Mouse (Mus musculus) C2C12 (cell line): ENCODE results near the gene Scfd2. TPM values are rescaled to one million over a fixed set of nuclear protein-coding genes. Genes with fewer than 3 reads are reported as not detected.

Source experiments
- H3K27me3 ChIP-seq: one replicate; pipeline ENCODE4 v1.6.1; 2011; ENCODE audit not compliant: control insufficient read depth, insufficient read depth, insufficient read length
- H3K36me3 ChIP-seq: one replicate; pipeline ENCODE4 v1.6.1; 2011; ENCODE audit not compliant: control insufficient read depth, insufficient read depth
- H3K4me3 ChIP-seq: one replicate; pipeline ENCODE4 v1.5.1; 2011; ENCODE audit warnings: mild to moderate bottlenecking, control low read depth; ENCODE audit not compliant: poor library complexity, insufficient read depth, severe bottlenecking
- H3K79me2 ChIP-seq: one replicate; pipeline ENCODE4 v1.6.1; 2011; ENCODE audit not compliant: control insufficient read depth, insufficient read depth
- H3K79me3 ChIP-seq: one replicate; pipeline ENCODE4 v1.6.1; 2011; ENCODE audit warnings: low read depth, control low read depth
- H3ac ChIP-seq: one replicate; pipeline ENCODE3; 2011; ENCODE audit warnings: low read depth; ENCODE audit not compliant: control insufficient read depth, insufficient read length
- CEBPB ChIP-seq: IDR thresholded peaks from one replicate; pipeline ENCODE4 v1.6.1; 2011; ENCODE audit warnings: low read depth, mild to moderate bottlenecking, control low read depth, moderate library complexity
- CTCF ChIP-seq: IDR thresholded peaks from one replicate; pipeline ENCODE4 v1.5.1; 2011; ENCODE audit not compliant: control insufficient read depth, insufficient read depth, insufficient read length
- FOSL1 ChIP-seq: IDR thresholded peaks from one replicate; pipeline ENCODE4 v1.8.0; 2011; ENCODE audit warnings: mild to moderate bottlenecking, low read length; ENCODE audit not compliant: poor library complexity, insufficient read depth, severe bottlenecking
- MAX ChIP-seq: IDR thresholded peaks from one replicate; pipeline ENCODE4 v1.6.1; 2011; ENCODE audit warnings: mild to moderate bottlenecking, control low read depth
- MYOD1 ChIP-seq: IDR thresholded peaks from one replicate; pipeline ENCODE4 v1.6.1; 2011; ENCODE audit warnings: low read depth; ENCODE audit not compliant: control insufficient read depth, insufficient read length
- MYOG ChIP-seq: IDR thresholded peaks from one replicate; pipeline ENCODE4 v1.6.1; 2011; ENCODE audit not compliant: control insufficient read depth, insufficient read length; ENCODE audit errors: extremely low read depth
- USF1 ChIP-seq: IDR thresholded peaks from one replicate; pipeline ENCODE4 v1.6.1; 2011; ENCODE audit warnings: low read depth, mild to moderate bottlenecking, control low read depth, moderate library complexity
- polyA plus RNA-seq: library from polyadenylated mRNA; unstranded; fragments of >200 nt; fragmentation: generic; extraction: Trizol; gene quantifications from one replicate; pipeline ENCODE4 v1.2.1, GENCODE M21; 2012; ENCODE audit warnings: missing spikeins

Gene Scfd2
- polyA plus RNA-seq, 1 experiment: 5.8 TPM

- no peaks in the 10 kb centered on the region for H3K79me2 ChIP-seq
- H3ac ChIP-seq: no peak overlapping the region
- no peak overlapping the region for H3K4me3 ChIP-seq
- H3K36me3 ChIP-seq: no peaks in the 10 kb centered on the region
- no peaks in the 10 kb centered on the region for H3K79me3 ChIP-seq
- TF ChIP-seq MYOD1 (no peak), CTCF (no peak), MYOG (no peak), MAX (no peak), USF1 (no peak), CEBPB (no peak), FOSL1 (no peak)
- H3K27me3 ChIP-seq: no peaks in the 10 kb centered on the region
These were observed 367.0 kb downstream of the Scfd2 start for GRCm38 (mm10) chr5:74164547-74164946.

GRCm38 (mm10) chr5:74163141-74163540, 368.4 kb downstream of the Scfd2 start:
- H3K4me3 ChIP-seq: no peak overlapping the region
- no peak for TF ChIP-seq MYOD1
- TF ChIP-seq USF1: no peak
- TF ChIP-seq MAX: no peak
- no peak for TF ChIP-seq CTCF
- no peak for TF ChIP-seq MYOG
- TF ChIP-seq FOSL1: no peak
- H3K27me3 ChIP-seq: no peaks in the 10 kb centered on the region
- no peaks in the 10 kb centered on the region for H3K79me3 ChIP-seq
- H3K79me2 ChIP-seq: no peaks in the 10 kb centered on the region
- H3ac ChIP-seq: no peak overlapping the region
- no peaks in the 10 kb centered on the region for H3K36me3 ChIP-seq

GRCm38 (mm10) chr5:74162013-74162412, 369.5 kb downstream of the Scfd2 start:
- TF ChIP-seq CTCF (no peak), USF1 (no peak), CEBPB (no peak), FOSL1 (no peak), MYOG (no peak), MYOD1 (no peak), MAX (no peak)
- Histone ChIP-seq H3K36me3 (no peaks in the 10 kb centered on the region), H3ac (no peak overlapping the region), H3K27me3 (no peaks in the 10 kb centered on the region), H3K4me3 (no peak overlapping the region), H3K79me2 (no peaks in the 10 kb centered on the region), H3K79me3 (no peaks in the 10 kb centered on the region)

DNA sequence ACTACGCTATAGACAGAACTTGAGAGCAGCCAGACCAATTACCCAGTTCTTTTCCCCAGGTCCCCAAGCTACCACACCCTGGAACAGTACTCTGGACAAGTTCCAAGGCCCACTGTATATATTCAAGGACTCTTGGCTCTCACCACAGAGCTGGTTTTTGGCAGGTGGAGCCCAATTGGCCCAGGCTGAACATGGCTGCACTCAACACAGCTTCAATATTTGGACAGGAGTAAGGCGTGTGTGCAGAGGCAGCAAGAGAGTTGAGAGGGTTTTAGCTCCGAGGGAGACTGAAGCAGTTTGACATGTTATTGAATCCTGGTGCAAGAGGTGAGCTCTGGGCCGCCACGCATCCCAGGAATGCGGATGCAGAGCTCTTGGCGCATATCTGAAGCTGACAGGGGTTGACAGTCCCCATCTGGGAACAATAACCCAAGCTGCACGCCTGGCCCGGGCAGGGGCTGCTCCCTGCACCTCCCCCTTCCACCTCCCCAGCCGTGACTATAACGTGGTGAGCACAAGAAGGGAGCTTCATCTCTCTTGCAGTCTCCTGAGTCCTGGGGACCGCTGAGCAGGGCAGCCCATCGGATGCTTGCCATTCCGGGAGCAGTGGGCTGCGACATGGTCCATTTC, 370.1 kb downstream of the Scfd2 start:
- H3ac ChIP-seq: no peak overlapping the region
- no peaks in the 10 kb centered on the region for H3K79me3 ChIP-seq
- TF ChIP-seq MYOG: no peak
- TF ChIP-seq FOSL1: no peak
- TF ChIP-seq MYOD1: no peak
- TF ChIP-seq USF1: no peak
- TF ChIP-seq CTCF: no peak
- no peak for TF ChIP-seq CEBPB
- H3K36me3 ChIP-seq: no peaks in the 10 kb centered on the region
- no peak overlapping the region for H3K4me3 ChIP-seq
- no peaks in the 10 kb centered on the region for H3K79me2 ChIP-seq
- no peaks in the 10 kb centered on the region for H3K27me3 ChIP-seq

GRCm38 (mm10) chr5:74160349-74160748, 371.2 kb downstream of the Scfd2 start:
- H3ac ChIP-seq: no peak overlapping the region
- TF ChIP-seq CTCF: no peak
- no peak for TF ChIP-seq MYOG
- no peak for TF ChIP-seq MYOD1
- TF ChIP-seq MAX: peak; percentile 56
- H3K36me3 ChIP-seq: no peaks in the 10 kb centered on the region

DNA sequence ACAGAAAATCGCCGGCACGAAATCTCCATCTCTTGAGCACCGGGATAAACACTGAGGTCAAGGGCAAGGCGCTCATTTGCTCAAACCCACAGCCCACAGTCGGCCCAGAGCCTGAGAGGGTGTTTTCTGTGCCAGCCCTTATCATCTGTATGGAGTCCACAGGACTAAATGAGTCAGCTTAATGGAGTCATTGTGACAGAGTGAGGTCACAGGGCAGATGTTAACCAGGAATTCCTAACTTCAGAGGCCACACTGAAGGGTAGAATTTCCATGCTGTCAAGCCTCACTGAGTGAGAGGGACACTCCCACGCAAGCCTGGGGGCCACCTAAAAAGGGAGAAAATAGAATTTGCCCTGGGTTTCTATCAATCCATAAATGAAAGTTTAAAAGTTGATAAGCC, 371.7 kb downstream of the Scfd2 start:
- TF ChIP-seq CTCF (no peak), MYOD1 (peak; percentile 76)
- no peaks in the 10 kb centered on the region for H3K79me3 ChIP-seq
- H3K4me3 ChIP-seq: no peak overlapping the region
- H3K36me3 ChIP-seq: no peaks in the 10 kb centered on the region
- no peak overlapping the region for H3ac ChIP-seq
- H3K79me2 ChIP-seq: no peaks in the 10 kb centered on the region
- H3K27me3 ChIP-seq: no peaks in the 10 kb centered on the region

More at GRCm38 (mm10) chr5:74160349-74160748, 371.2 kb downstream of the Scfd2 start:
- Histone ChIP-seq H3K27me3 (no peaks in the 10 kb centered on the region), H3K79me3 (no peaks in the 10 kb centered on the region), H3K4me3 (no peak overlapping the region), H3K79me2 (no peaks in the 10 kb centered on the region)
